Mouse (Mus musculus): ENCODE data around the gene Vmn1r3. TPM values are rescaled to one million over a fixed set of nuclear protein-coding genes. Genes with fewer than 3 reads are reported as not detected.
"Not testable (repeated sequence)": the region's sequence is repeated elsewhere in the genome, so short reads cannot be mapped to it uniquely, and the experiment has no call there.

Gene Vmn1r3
- total and polyA plus RNA-seq, 2 experiments: not detected

DNA sequence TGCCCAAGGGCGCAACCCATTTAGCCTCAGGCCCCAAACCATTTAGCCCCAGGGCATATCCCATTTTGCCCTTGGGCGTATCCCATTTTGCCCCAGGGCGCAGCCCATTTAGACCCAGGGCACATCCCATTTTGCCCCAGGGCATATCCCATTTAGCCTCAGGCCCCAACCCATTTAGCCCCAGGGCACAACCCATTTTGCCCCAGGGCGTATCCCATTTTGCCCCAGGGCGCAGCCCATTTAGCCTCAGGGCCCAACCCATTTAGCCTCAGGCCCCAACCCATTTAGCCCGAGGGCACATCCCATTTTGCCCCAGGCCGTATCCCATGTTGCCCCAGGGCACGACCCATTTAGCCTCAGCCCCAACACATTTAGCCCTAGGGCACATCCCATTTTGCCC lies 9.4 kb downstream of the Vmn1r3 start:
- not testable (repeated sequence) for H3K36me3 ChIP-seq (ENCODE audit: control insufficient read depth, insufficient read depth, low read length); H3K79me2 ChIP-seq (ENCODE audit: control insufficient read depth, insufficient read depth, low read length); H3K4me3 ChIP-seq (ENCODE audit: insufficient read depth, low read depth, low read length); H3K27me3 ChIP-seq (ENCODE audit: control insufficient read depth, insufficient read depth, low read length); DNase-seq (ENCODE audit: extremely low read depth, low read depth, low spot score); H3K9ac ChIP-seq (ENCODE audit: low read depth, low read length); H3K27ac ChIP-seq (replicated peaks; ENCODE audit: insufficient read depth, low read depth, low read length); H3K4me1 ChIP-seq (ENCODE audit: control insufficient read depth, insufficient read depth, low read length)
- WGBS: 84% methylated on average over 7 of the region's 8 CpGs

DNA sequence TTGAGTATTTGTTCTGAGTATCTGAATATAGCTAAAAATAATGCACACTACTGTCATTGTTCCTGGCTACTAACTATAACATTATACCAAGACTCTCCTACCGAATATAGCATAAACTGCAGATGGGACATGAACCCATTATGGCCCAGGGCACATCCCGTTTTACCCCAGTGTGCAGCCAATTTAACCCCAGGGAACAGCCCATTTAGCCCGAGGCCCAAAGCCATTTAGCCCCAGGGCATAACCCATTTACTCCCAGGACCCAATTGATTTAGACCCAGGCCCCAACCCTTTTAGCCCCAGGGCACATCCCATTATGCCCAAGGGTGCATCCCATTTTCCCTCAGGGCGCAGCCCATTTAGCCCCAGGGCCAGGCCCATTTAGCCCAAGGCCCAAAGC lies 10.6 kb downstream of the Vmn1r3 start:
- not testable (repeated sequence) for H3K79me2 ChIP-seq (ENCODE audit: control insufficient read depth, insufficient read depth, low read length); H3K4me1 ChIP-seq (ENCODE audit: control insufficient read depth, insufficient read depth, low read length); H3K4me3 ChIP-seq (ENCODE audit: insufficient read depth, low read depth, low read length); H3K9ac ChIP-seq (ENCODE audit: low read depth, low read length); H3K27me3 ChIP-seq (ENCODE audit: control insufficient read depth, insufficient read depth, low read length); H3K36me3 ChIP-seq (ENCODE audit: control insufficient read depth, insufficient read depth, low read length); H3K27ac ChIP-seq (replicated peaks; ENCODE audit: insufficient read depth, low read depth, low read length); DNase-seq (ENCODE audit: extremely low read depth, low read depth, low spot score)
- WGBS: 85% methylated on average over 4 of the region's 4 CpGs

DNA sequence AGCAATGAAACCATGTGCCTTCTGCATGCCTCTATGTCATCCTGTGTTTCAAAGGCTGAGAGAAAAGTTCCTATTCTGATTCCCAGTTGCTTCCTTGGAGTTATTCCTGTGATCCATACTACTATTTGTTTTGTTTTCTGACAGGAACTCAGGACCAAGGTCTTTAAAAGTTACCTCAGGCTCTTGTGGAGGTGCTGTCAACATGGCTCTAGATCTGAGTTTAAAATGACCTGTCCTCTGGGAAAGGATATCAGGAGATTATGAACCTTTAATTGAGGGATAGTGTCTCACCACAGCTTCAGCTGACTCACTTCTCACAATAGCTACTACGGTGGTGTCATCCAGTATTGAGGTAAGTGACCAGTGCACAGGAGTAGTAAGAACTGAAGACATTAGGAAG lies 18.1 kb downstream of the Vmn1r3 start, which contains the start of gene Vmn1r2:
Gene Vmn1r2, plus strand, starts transcription at position 301 of the 400 bp plus-strand sequence.
- H3K27me3 ChIP-seq (ENCODE audit: control insufficient read depth, insufficient read depth, low read length); H3K4me1 ChIP-seq (ENCODE audit: control insufficient read depth, insufficient read depth, low read length); H3K79me2 ChIP-seq (ENCODE audit: control insufficient read depth, insufficient read depth, low read length); H3K4me3 ChIP-seq (ENCODE audit: insufficient read depth, low read depth, low read length); H3K27ac ChIP-seq (replicated peaks; ENCODE audit: insufficient read depth, low read depth, low read length); DNase-seq (ENCODE audit: extremely low read depth, low read depth, low spot score); H3K36me3 ChIP-seq (ENCODE audit: control insufficient read depth, insufficient read depth, low read length); H3K9ac ChIP-seq (ENCODE audit: low read depth, low read length): not testable (repeated sequence)
- no CpG with 5 or more reads among the region's 1 CpGs for WGBS

- Histone ChIP-seq H3K9ac (ENCODE audit: low read depth, low read length) (no peak overlapping the region), H3K79me2 (ENCODE audit: control insufficient read depth, insufficient read depth, low read length) (no peaks in the 10 kb centered on the region), H3K4me1 (ENCODE audit: control insufficient read depth, insufficient read depth, low read length) (no peaks in the 10 kb centered on the region), H3K27ac (replicated peaks; ENCODE audit: insufficient read depth, low read depth, low read length) (no peak overlapping the region), H3K36me3 (ENCODE audit: control insufficient read depth, insufficient read depth, low read length) (no peaks in the 10 kb centered on the region), H3K27me3 (ENCODE audit: control insufficient read depth, insufficient read depth, low read length) (no peaks in the 10 kb centered on the region), H3K4me3 (ENCODE audit: insufficient read depth, low read depth, low read length) (no peak overlapping the region)
- WGBS: 93% methylated on average over 4 of the region's 4 CpGs
- no peak for DNase-seq (ENCODE audit: extremely low read depth, low read depth, low spot score)
- TF ChIP-seq CTCF (IDR thresholded peaks at IDR 0.05; ENCODE audit: low read depth, low read length) (no peak), POLR2A (IDR thresholded peaks at IDR 0.05; ENCODE audit: extremely low read depth, insufficient read depth, low read length) (no peak)
These were observed 20.1 kb downstream of the Vmn1r3 start for GRCm38 (mm10) chr4:3165046-3165445.

DNA sequence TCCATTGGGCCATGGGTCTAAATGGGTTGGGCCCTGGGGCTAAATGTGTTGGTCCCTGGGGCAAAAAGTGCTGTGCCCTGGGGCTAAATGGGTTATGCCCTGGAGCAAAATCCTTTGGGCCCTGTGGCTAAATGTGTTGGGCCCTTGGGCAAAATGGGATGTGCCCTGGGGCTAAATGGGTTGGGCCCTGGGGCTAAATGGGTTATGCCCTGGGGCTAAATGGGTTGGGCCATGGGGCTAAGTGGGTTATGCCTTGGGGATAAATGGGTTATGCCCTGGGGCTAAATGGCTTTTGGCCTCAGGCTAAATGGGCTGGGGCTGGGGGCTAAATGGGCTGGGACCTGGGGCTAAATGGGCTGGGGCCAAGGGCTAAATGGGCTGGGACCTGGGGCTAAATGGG lies 20.7 kb downstream of the Vmn1r3 start:
- H3K4me1 ChIP-seq (ENCODE audit: control insufficient read depth, insufficient read depth, low read length); DNase-seq (ENCODE audit: extremely low read depth, low read depth, low spot score); H3K27ac ChIP-seq (replicated peaks; ENCODE audit: insufficient read depth, low read depth, low read length); H3K9ac ChIP-seq (ENCODE audit: low read depth, low read length); H3K27me3 ChIP-seq (ENCODE audit: control insufficient read depth, insufficient read depth, low read length); H3K79me2 ChIP-seq (ENCODE audit: control insufficient read depth, insufficient read depth, low read length); H3K4me3 ChIP-seq (ENCODE audit: insufficient read depth, low read depth, low read length); H3K36me3 ChIP-seq (ENCODE audit: control insufficient read depth, insufficient read depth, low read length): not testable (repeated sequence)

GRCm38 (mm10) chr4:3153320-3153719 lies 31.8 kb downstream of the Vmn1r3 start:
- not testable (repeated sequence) for H3K4me1 ChIP-seq (ENCODE audit: control insufficient read depth, insufficient read depth, low read length); H3K36me3 ChIP-seq (ENCODE audit: control insufficient read depth, insufficient read depth, low read length); H3K9ac ChIP-seq (ENCODE audit: low read depth, low read length); H3K79me2 ChIP-seq (ENCODE audit: control insufficient read depth, insufficient read depth, low read length); H3K27ac ChIP-seq (replicated peaks; ENCODE audit: insufficient read depth, low read depth, low read length); H3K4me3 ChIP-seq (ENCODE audit: insufficient read depth, low read depth, low read length); H3K27me3 ChIP-seq (ENCODE audit: control insufficient read depth, insufficient read depth, low read length)
- DNase-seq (ENCODE audit: extremely low read depth, low read depth, low spot score): peak; percentile 20
- 54% methylated on average over 2 of the region's 2 CpGs for WGBS

GRCm38 (mm10) chr4:3147926-3148325 lies 37.2 kb downstream of the Vmn1r3 start:
- H3K4me1 ChIP-seq (ENCODE audit: control insufficient read depth, insufficient read depth, low read length); H3K79me2 ChIP-seq (ENCODE audit: control insufficient read depth, insufficient read depth, low read length); H3K27me3 ChIP-seq (ENCODE audit: control insufficient read depth, insufficient read depth, low read length); DNase-seq (ENCODE audit: extremely low read depth, low read depth, low spot score); H3K9ac ChIP-seq (ENCODE audit: low read depth, low read length); H3K27ac ChIP-seq (replicated peaks; ENCODE audit: insufficient read depth, low read depth, low read length); H3K36me3 ChIP-seq (ENCODE audit: control insufficient read depth, insufficient read depth, low read length); H3K4me3 ChIP-seq (ENCODE audit: insufficient read depth, low read depth, low read length): not testable (repeated sequence)
- WGBS: 29% methylated on average over 1 of the region's 3 CpGs

Other genes starting within 250 kb of the Vmn1r3 start
- gene Vmn1r2, start 18.0 kb downstream of the Vmn1r3 start, total RNA-seq (2014; rRNA removed): not detected in 2 replicates
- not detected in 2 replicates for gene Vmn1r2, start 18.0 kb downstream of the Vmn1r3 start, polyA plus RNA-seq (2012; rRNA removed)